Mouse (Mus musculus) midbrain, embryonic 11.5 days (tissue): ENCODE results near the gene Gm21650. TPM values are rescaled to one million over a fixed set of nuclear protein-coding genes. Genes with fewer than 3 reads are reported as not detected.
"Not testable (repeated sequence)": the region's sequence is repeated elsewhere in the genome, so short reads cannot be mapped to it uniquely, and the experiment has no call there.

Experiments
- ATAC-seq: fragments of 200-750 bp; cut with Nextera tagmentation; 2 replicates; pipeline ENCODE4 v1.8.0; 2017; ENCODE audit warnings: moderate TSS enrichment, moderate library complexity; ENCODE audit not compliant: low FRiP score
- DNase-seq: peaks from one replicate; pipeline ENCODE4 v3.0.0; 2015; ENCODE audit warnings: low spot score; ENCODE audit errors: missing footprints
- H3K27ac ChIP-seq: fragments of 300-500 bp; sonication (generic); 2 replicates; pipeline ENCODE4 v1.5.1; 2014; ENCODE audit warnings: low read depth, low read length
- H3K27me3 ChIP-seq: fragments of 300-500 bp; sonication (generic); 2 replicates; pipeline ENCODE4 v1.6.1; 2014; ENCODE audit warnings: mild to moderate bottlenecking, low read length, moderate library complexity, mixed read lengths; ENCODE audit not compliant: control insufficient read depth, insufficient read depth
- H3K36me3 ChIP-seq: fragments of 300-500 bp; sonication (generic); 2 replicates; pipeline ENCODE4 v1.6.1; 2014; ENCODE audit warnings: mild to moderate bottlenecking, low read length, moderate library complexity, mixed read lengths; ENCODE audit not compliant: control insufficient read depth, insufficient read depth
- H3K4me1 ChIP-seq: fragments of 300-500 bp; sonication (generic); 2 replicates; pipeline ENCODE4 v1.6.1; 2014; ENCODE audit warnings: low read length; ENCODE audit not compliant: control insufficient read depth, insufficient read depth
- H3K4me2 ChIP-seq: fragments of 300-500 bp; sonication (generic); 2 replicates; pipeline ENCODE4 v1.6.1; 2014; ENCODE audit warnings: mild to moderate bottlenecking, moderate library complexity
- H3K4me3 ChIP-seq: fragments of 300-500 bp; sonication (generic); 2 replicates; pipeline ENCODE4 v1.5.1; 2014; ENCODE audit warnings: low read depth, low read length
- H3K9ac ChIP-seq: fragments of 300-500 bp; sonication (generic); 2 replicates; pipeline ENCODE4 v1.6.1; 2014; ENCODE audit warnings: low read length
- H3K9me3 ChIP-seq: fragments of 300-500 bp; sonication (generic); 2 replicates; pipeline ENCODE4 v1.6.1; 2016; ENCODE audit warnings: low read length; ENCODE audit not compliant: control insufficient read depth
- WGBS: fragments of 180-500 bp; shearing (Covaris S2); extraction: QIAGEN DNeasy Blood & Tissue Kit; methylation state at CpG from one replicate; pipeline ENCODE4 v1.1.7; 2014; 5-methylcytosine and 5-hydroxymethylcytosine counted together
- polyA plus RNA-seq: library from polyadenylated mRNA; unstranded; fragments of >200 nt; fragmentation: Nextera tagmentation; extraction: Ambion mirVana; gene quantifications from 2 replicates; pipeline ENCODE4 v1.2.1, GENCODE M21; 2014

Gm21650 gene
- not detected in 2 replicates for polyA plus RNA-seq

DNA sequence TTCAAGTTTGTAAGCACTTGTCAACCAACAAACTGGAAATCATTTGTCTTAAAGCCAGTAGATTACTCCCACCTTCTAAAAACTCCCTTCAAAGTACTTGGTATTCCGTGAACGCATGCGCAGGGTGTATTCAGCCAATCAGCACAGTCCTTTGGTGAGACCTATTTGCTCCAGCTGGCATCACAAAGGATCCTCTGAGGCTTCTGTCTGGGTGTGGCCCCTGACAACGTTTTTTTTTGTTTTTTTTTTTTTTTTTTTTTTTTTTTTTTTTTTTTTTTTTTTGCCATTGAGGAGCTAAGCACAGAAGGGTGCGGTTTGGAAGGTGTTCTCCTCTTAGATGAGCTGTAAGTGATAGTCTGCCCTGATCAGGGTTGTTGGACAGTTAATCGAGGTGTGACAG lies at the start of gene Gm21650:
Gm21650 (plus strand) TSS at position 301 of the 400 bp plus-strand sequence.
- not testable (repeated sequence) for H3K27ac ChIP-seq, H3K27me3 ChIP-seq, ATAC-seq, H3K9me3 ChIP-seq, H3K4me2 ChIP-seq, H3K4me1 ChIP-seq, DNase-seq, H3K4me3 ChIP-seq, H3K9ac ChIP-seq, H3K36me3 ChIP-seq
- no CpG with 5 or more reads among the region's 6 CpGs for WGBS
